Mouse (Mus musculus) forebrain, embryonic 15.5 days (tissue): ENCODE measurements at regions not wholly inside any gene's neighbourhood (a gene's known extent, or its start where the extent isn't known, plus 50 kb on each side); places are given as distances from the start of the nearest gene placed in this dataset.

Experiments
- ATAC-seq: fragments of 200-750 bp; cut with Nextera tagmentation; replicated peaks from 2 replicates; pipeline ENCODE4 v1.8.0; 2017; ENCODE audit warnings: mild to moderate bottlenecking, moderate TSS enrichment, moderate library complexity
- H3K27ac ChIP-seq: fragments of 300-500 bp; sonication (generic); replicated peaks from 2 replicates; pipeline ENCODE4 v1.5.1; 2015; ENCODE audit warnings: mild to moderate bottlenecking, inconsistent platforms
- H3K27me3 ChIP-seq: fragments of 300-500 bp; sonication (generic); 2 replicates; pipeline ENCODE4 v1.6.1; 2015; ENCODE audit warnings: inconsistent platforms
- H3K36me3 ChIP-seq: fragments of 300-500 bp; sonication (generic); 2 replicates; pipeline ENCODE4 v1.6.1; 2015; ENCODE audit warnings: mild to moderate bottlenecking, inconsistent platforms
- H3K4me1 ChIP-seq: fragments of 300-500 bp; sonication (generic); 2 replicates; pipeline ENCODE4 v1.6.1; 2015; ENCODE audit warnings: inconsistent platforms
- H3K4me2 ChIP-seq: fragments of 300-500 bp; sonication (generic); replicated peaks from 2 replicates; pipeline ENCODE4 v1.6.1; 2015; ENCODE audit warnings: mild to moderate bottlenecking, inconsistent platforms
- H3K4me3 ChIP-seq: fragments of 300-500 bp; sonication (generic); 2 replicates; pipeline ENCODE4 v1.5.1; 2015; ENCODE audit warnings: mild to moderate bottlenecking, inconsistent platforms
- H3K9ac ChIP-seq: fragments of 300-500 bp; sonication (generic); replicated peaks from 2 replicates; pipeline ENCODE4 v1.6.1; 2015; ENCODE audit warnings: mild to moderate bottlenecking, inconsistent platforms
- H3K9me3 ChIP-seq: fragments of 300-500 bp; sonication (generic); 2 replicates; pipeline ENCODE4 v1.6.1; 2016; ENCODE audit warnings: inconsistent platforms
- WGBS: fragments of 180-500 bp; shearing (Covaris S2); methylation state at CpG from one replicate; pipeline ENCODE4 v1.1.7; 2015; ENCODE audit warnings: mixed read lengths; 5-methylcytosine and 5-hydroxymethylcytosine counted together

DNA sequence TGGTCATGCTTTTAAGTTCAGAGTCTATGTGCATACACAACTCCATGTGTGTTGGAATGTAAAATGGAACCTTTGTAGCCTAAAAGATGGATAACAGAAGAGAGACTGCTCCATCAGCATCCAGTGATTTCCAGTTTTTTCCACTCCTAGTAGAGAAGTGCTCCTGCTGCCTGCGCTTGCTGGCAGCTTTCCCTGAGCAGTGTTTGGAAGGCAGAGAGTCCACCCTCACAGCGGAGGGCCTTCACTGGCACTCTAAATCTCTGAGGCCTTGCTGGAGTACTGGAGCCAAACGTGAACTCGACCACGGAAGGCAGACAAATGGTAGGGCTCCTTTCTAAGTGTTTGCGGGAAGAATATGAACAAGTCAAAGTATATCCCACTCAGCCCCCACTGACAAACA, 108.0 kb upstream of the Ank start:
- H3K4me1 ChIP-seq: no peaks in the 10 kb centered on the region
- WGBS: 65% methylated on average over 6 of the region's 6 CpGs
- H3K27me3 ChIP-seq: no peaks in the 10 kb centered on the region
- no peaks in the 10 kb centered on the region for H3K36me3 ChIP-seq
- no peak for ATAC-seq
- H3K4me3 ChIP-seq: no peak overlapping the region
- no peak overlapping the region for H3K4me2 ChIP-seq
- no peaks in the 10 kb centered on the region for H3K9me3 ChIP-seq
- H3K27ac ChIP-seq: no peak overlapping the region
- no peak overlapping the region for H3K9ac ChIP-seq

- ATAC-seq: no peak
- Histone ChIP-seq H3K9ac (no peak overlapping the region), H3K36me3 (no peaks in the 10 kb centered on the region), H3K27me3 (no peaks in the 10 kb centered on the region), H3K4me3 (no peak overlapping the region), H3K27ac (no peak overlapping the region), H3K4me2 (no peak overlapping the region), H3K4me1 (no peaks in the 10 kb centered on the region), H3K9me3 (no peaks in the 10 kb centered on the region)
- WGBS: 50% methylated on average over 1 of the region's 1 CpGs
Observed at GRCm38 (mm10) chr15:27359271-27359670, 107.2 kb upstream of the Ank start.

DNA sequence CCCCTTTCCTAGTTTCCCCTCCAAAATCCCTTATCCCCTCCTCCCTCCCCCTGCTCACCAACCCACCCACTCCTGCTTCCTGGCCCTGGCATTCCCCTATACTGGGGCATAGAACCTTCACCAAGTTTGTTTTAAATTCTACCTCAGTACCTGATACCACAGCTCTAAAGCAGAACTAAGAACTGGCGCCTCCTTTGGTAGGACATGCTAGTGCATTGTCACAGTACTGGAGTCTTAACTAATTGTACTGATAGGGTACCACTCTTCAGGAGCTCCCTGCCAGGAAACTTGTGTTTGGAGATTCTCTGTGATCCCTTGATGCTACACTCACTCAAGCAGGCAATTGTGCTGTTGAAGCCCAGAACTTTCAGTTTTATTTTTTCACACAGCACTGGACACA, 92.0 kb upstream of the Ank start:
- WGBS: 70% methylated on average over 1 of the region's 1 CpGs
- Histone ChIP-seq H3K27ac (no peak overlapping the region), H3K4me2 (no peak overlapping the region), H3K4me3 (no peak overlapping the region), H3K27me3 (no peaks in the 10 kb centered on the region), H3K9ac (no peak overlapping the region), H3K9me3 (no peaks in the 10 kb centered on the region), H3K4me1 (no peaks in the 10 kb centered on the region), H3K36me3 (no peaks in the 10 kb centered on the region)
- no peak for ATAC-seq

GRCm38 (mm10) chr15:27378601-27379094, 87.8 kb upstream of the Ank start:
- no peaks in the 10 kb centered on the region for H3K36me3 ChIP-seq
- H3K9ac ChIP-seq: no peak overlapping the region
- WGBS: 91% methylated on average over 3 of the region's 3 CpGs
- no peak overlapping the region for H3K4me2 ChIP-seq
- ATAC-seq: no peak
- no peak overlapping the region for H3K4me3 ChIP-seq
- no peaks in the 10 kb centered on the region for H3K27me3 ChIP-seq
- no peak overlapping the region for H3K27ac ChIP-seq
- no peaks in the 10 kb centered on the region for H3K9me3 ChIP-seq
- no peaks in the 10 kb centered on the region for H3K4me1 ChIP-seq

- Histone ChIP-seq H3K9ac (no peak overlapping the region), H3K9me3 (no peaks in the 10 kb centered on the region), H3K4me3 (no peak overlapping the region), H3K27ac (no peak overlapping the region), H3K36me3 (no peaks in the 10 kb centered on the region), H3K27me3 (no peaks in the 10 kb centered on the region), H3K4me1 (no peaks in the 10 kb centered on the region), H3K4me2 (no peak overlapping the region)
- ATAC-seq: no peak
- WGBS: 30% methylated on average over 4 of the region's 4 CpGs
Observed at GRCm38 (mm10) chr15:27380436-27380945, 86.0 kb upstream of the Ank start.

DNA sequence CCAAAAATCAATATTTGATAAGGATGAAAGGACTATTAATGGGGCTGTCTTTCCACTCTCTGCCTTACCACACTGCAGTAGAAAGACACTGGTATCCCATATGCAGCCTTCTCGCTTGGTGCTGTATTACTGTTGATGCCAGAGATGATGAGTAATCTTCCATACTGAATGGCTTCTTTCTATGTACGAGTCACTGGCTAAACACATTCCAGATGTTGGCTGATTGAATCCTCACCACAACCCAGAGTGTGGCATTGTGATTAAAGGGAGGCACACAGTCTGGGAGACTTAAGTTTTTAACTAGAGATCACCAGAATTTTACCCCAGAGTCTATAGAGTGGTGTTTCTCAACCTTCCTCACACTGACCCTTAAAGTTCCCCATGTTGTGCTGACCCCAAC, 84.9 kb upstream of the Ank start:
- Histone ChIP-seq H3K9me3 (no peaks in the 10 kb centered on the region), H3K9ac (no peak overlapping the region), H3K4me1 (no peaks in the 10 kb centered on the region), H3K4me2 (no peak overlapping the region), H3K27me3 (no peaks in the 10 kb centered on the region), H3K36me3 (no peaks in the 10 kb centered on the region), H3K4me3 (no peak overlapping the region), H3K27ac (no peak overlapping the region)
- WGBS: 83% methylated on average over 2 of the region's 2 CpGs
- ATAC-seq: no peak

DNA sequence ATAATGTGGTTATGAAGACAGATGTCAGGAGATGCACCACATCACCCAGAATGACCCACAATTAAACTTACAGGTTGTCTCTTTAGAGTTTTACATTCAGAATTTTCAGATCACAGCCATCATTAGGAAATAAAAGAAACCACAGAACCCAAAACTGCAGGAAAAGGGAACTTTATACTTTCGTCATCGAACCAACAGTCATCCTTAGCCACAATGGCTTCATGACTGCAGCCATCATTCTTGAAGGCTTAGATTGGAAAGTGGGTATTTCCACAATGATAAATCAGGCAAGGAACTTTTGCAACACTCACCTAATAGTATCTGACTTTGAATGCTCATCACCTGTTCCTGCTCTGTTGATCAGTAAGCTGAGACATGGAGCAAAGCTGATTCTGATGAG, 75.9 kb upstream of the Ank start:
- Histone ChIP-seq H3K9ac (no peak overlapping the region), H3K9me3 (no peaks in the 10 kb centered on the region), H3K27ac (no peak overlapping the region), H3K4me3 (no peak overlapping the region), H3K4me1 (no peaks in the 10 kb centered on the region), H3K4me2 (no peak overlapping the region), H3K36me3 (no peaks in the 10 kb centered on the region), H3K27me3 (no peaks in the 10 kb centered on the region)
- 97% methylated on average over 2 of the region's 2 CpGs for WGBS
- ATAC-seq: no peak

- Histone ChIP-seq H3K27me3 (no peaks in the 10 kb centered on the region), H3K4me1 (no peaks in the 10 kb centered on the region), H3K4me3 (no peak overlapping the region), H3K27ac (no peak overlapping the region), H3K9me3 (no peaks in the 10 kb centered on the region), H3K36me3 (no peaks in the 10 kb centered on the region), H3K9ac (no peak overlapping the region), H3K4me2 (no peak overlapping the region)
- WGBS: 87% methylated on average over 20 of the region's 20 CpGs
- no peak for ATAC-seq
Observed at GRCm38 (mm10) chr15:27405721-27406161, 60.7 kb upstream of the Ank start.

GRCm38 (mm10) chr15:27409856-27410255, 56.6 kb upstream of the Ank start:
- no peak overlapping the region for H3K9ac ChIP-seq
- 94% methylated on average over 8 of the region's 8 CpGs for WGBS
- H3K4me3 ChIP-seq: no peak overlapping the region
- no peak overlapping the region for H3K4me2 ChIP-seq
- H3K9me3 ChIP-seq: no peaks in the 10 kb centered on the region
- H3K27ac ChIP-seq: no peak overlapping the region
- no peaks in the 10 kb centered on the region for H3K4me1 ChIP-seq
- H3K27me3 ChIP-seq: no peaks in the 10 kb centered on the region
- no peaks in the 10 kb centered on the region for H3K36me3 ChIP-seq
- no peak for ATAC-seq

DNA sequence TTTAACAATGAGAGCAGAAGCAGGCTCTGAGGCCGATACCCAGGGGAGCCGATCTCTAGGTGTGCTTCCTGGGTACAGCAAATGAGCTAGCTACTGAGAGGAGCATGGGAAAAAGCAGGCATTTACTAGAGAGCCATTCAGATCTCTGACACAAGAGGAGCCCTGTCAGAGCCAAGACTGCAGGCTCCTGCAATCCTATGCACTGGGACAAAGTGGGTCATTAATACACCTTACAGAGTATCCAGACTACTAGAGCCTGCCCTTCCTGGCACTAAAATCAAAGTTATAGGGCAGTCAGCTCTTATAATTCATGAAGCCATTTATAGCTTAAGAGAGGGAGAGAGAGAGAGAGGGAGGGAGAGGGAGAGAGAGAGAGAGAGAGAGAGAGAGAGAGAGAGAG, 54.2 kb upstream of the Ank start:
- no peak overlapping the region for H3K27ac ChIP-seq
- no peak overlapping the region for H3K9ac ChIP-seq
- no peak for ATAC-seq
- no peaks in the 10 kb centered on the region for H3K4me1 ChIP-seq
- no peaks in the 10 kb centered on the region for H3K36me3 ChIP-seq
- no peaks in the 10 kb centered on the region for H3K27me3 ChIP-seq
- H3K4me3 ChIP-seq: no peak overlapping the region
- H3K9me3 ChIP-seq: no peaks in the 10 kb centered on the region
- 73% methylated on average over 2 of the region's 2 CpGs for WGBS
- no peak overlapping the region for H3K4me2 ChIP-seq

GRCm38 (mm10) chr15:27412761-27413160, 53.7 kb upstream of the Ank start:
- Histone ChIP-seq H3K4me1 (no peaks in the 10 kb centered on the region), H3K4me2 (no peak overlapping the region), H3K27me3 (no peaks in the 10 kb centered on the region), H3K27ac (no peak overlapping the region), H3K36me3 (no peaks in the 10 kb centered on the region), H3K9ac (no peak overlapping the region), H3K4me3 (no peak overlapping the region), H3K9me3 (no peaks in the 10 kb centered on the region)
- no peak for ATAC-seq
- 71% methylated on average over 1 of the region's 1 CpGs for WGBS

DNA sequence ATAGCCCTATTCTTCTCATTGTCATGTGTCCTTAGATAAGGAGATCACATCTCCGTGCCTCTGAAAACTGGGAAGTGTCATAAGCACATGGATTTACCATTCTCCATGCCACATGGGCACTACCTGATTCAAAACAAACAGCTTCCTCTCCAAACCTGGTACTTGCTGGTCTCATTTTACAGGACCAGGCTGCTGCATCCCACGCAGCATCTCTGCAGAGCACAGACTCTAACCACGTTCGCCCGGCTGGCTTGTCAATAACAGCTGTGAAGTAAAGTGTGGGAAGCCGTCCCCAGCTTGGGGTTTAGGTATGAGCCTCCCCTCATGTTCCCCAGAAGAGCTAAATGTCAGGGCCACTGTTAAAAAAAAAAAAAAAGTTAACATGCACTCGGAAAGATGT, 53.0 kb upstream of the Ank start:
- H3K4me2 ChIP-seq: no peak overlapping the region
- no peak for ATAC-seq
- no peaks in the 10 kb centered on the region for H3K4me1 ChIP-seq
- no peak overlapping the region for H3K9ac ChIP-seq
- H3K27me3 ChIP-seq: no peaks in the 10 kb centered on the region
- WGBS: 90% methylated on average over 7 of the region's 7 CpGs
- H3K36me3 ChIP-seq: no peaks in the 10 kb centered on the region
- no peak overlapping the region for H3K4me3 ChIP-seq
- no peaks in the 10 kb centered on the region for H3K9me3 ChIP-seq
- no peak overlapping the region for H3K27ac ChIP-seq

DNA sequence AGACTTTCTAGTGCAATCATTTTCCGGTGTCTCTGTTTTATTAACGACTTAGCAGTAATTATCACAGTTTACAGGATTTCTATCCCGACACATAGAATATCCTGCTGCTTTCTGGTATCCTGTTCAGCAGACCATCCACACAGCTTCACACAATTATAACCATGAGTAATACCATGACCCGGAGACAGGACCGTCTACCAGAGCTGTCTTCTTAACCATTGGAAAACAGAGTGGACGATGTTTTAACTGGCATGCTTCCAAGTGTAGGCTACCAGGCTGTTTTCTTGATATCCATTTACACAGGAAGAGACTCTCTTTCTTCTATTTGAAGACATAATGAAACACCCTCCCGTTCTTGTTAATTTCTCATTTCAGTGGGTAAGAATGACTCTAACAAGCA, 51.7 kb upstream of the Ank start:
- Histone ChIP-seq H3K36me3 (no peaks in the 10 kb centered on the region), H3K27ac (no peak overlapping the region), H3K9me3 (no peaks in the 10 kb centered on the region), H3K27me3 (no peaks in the 10 kb centered on the region), H3K9ac (no peak overlapping the region), H3K4me3 (no peak overlapping the region), H3K4me1 (no peaks in the 10 kb centered on the region), H3K4me2 (no peak overlapping the region)
- WGBS: 67% methylated on average over 7 of the region's 7 CpGs
- ATAC-seq: no peak
